Mouse (Mus musculus) CD4-positive, CD25-positive, alpha-beta regulatory T cell, adult 9 weeks (primary cell): ENCODE measurements around the gene Slc22a16. TPM values are rescaled to one million over a fixed set of nuclear protein-coding genes. Genes with fewer than 3 reads are reported as not detected.

ENCODE experiments used
- polyA plus RNA-seq: library from polyadenylated mRNA; unstranded; fragments of 100-300 nt; shearing (Covaris generic); gene quantifications from one replicate; pipeline ENCODE4 v1.2.1, GENCODE M21; 2017

Gene Slc22a16
- polyA plus RNA-seq, result not detected

DNA sequence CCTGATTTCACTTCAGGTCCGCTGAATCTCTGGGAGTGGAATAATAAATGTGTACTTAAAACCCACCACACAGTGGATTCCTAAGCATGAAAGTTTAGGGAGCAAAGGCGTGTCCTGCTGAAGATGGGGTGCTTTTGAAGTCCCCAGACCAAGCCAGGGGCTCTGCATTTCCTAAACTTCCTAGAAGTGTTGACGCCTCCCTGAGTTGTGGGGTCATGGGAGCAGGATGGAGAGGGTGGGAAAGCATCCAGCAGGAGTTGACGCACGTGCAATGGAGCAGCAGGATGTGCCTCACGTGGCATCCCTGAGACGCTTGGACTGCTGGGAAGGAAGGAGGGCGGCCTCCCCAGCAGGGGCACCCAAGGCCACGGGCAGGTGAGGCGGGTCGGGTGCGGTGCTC, at the start of gene Slc22a16:
Slc22a16 (plus strand) TSS at position 301 of the 400 bp plus-strand sequence.

DNA sequence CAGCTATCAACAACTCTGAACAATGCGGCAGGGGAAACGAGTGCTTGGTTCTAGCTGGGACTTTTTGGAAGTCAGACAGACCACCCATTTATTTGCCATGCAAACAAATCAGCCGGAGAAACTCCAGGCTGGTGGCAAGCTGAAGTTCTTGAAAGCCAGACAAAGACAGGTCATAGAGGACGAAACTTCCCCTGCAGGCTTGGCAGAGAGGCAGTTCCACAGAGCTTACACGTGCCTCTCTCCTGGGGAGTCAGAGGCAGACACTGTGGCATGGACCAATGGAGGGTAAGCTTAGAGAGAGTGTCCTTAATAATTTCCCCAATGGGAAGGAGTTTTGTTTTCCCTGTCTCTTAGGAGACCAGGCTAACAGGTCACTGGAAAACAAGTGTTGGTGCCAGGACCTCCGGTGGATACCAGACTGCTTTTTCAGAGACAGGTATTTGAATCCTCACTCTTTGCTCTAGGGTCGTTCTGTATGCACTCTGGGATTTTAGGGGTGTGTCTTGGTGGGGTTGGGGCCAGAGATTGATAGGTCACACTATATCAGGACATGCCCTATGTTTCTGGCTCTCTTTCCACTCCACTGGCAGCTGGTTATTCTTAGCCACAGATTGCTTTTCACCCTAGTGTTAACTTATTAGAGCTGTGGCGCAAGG, 59.6 kb downstream of the Slc22a16 start, which contains the start of gene Ddo:
Ddo (plus strand) TSS at position 356 of the 656 bp plus-strand sequence.

Other genes starting within 250 kb of the Slc22a16 start
- 22.8 TPM for gene Cdk19, start 230.8 kb upstream of the Slc22a16 start, polyA plus RNA-seq
- gene Ddo, start 59.7 kb downstream of the Slc22a16 start, polyA plus RNA-seq, result 0.10 TPM
- not detected for gene Mettl24, start 112.9 kb downstream of the Slc22a16 start, polyA plus RNA-seq